Mouse (Mus musculus) layer of hippocampus, adult 18-20 months (tissue): ENCODE results near the gene Cntn3. TPM values are rescaled to one million over a fixed set of nuclear protein-coding genes. Genes with fewer than 3 reads are reported as not detected.

ENCODE experiments used
- DNase-seq, 2 experiments: peaks; one replicate each; pipeline ENCODE4 v3.0.0; 2022; ENCODE audit warnings: low spot score in 2 of 2
- total RNA-seq, 2 experiments: library from RNA; stranded (reverse); gene quantifications; 2 replicates each; pipeline ENCODE4 v1.2.3; 2021

The Cntn3 gene
- total RNA-seq, 2 experiments from 2014 or later = 11.2 to 12.1 TPM

DNA sequence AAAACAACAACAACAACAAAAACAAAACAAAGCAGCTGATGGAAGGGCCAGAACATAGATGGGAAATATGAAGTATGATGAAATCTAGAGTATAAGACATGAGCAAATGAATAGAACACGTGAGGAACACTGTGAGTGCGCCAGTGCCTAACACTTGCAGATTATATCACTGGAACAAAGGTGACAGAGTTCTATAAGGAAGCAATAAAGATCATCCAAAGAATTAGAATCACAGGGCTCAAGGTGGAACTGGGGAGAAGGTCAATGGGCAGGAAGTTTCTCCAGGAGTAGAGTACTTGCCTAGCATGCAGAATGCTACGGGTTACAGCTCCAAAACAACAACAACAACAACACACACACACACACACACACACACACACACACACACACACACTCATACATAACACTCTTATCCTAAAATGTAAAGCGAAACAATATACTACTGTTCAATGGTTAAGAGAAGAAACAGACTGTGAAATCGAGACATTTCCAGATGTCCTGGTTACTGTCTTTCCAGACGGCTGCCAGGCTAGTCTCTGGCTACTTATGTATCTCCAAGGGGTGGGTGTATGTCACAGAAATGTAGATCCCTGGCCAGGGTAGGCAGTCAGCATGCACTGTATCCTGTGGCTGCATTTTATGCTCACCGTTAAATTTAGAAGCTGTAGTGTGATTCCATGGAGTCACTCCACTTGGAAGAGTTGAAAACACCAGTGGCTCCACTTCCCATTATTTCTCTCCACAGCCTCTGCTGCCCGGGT lies 94.4 kb downstream of the Cntn3 start:
- DNase-seq = no peak

DNA sequence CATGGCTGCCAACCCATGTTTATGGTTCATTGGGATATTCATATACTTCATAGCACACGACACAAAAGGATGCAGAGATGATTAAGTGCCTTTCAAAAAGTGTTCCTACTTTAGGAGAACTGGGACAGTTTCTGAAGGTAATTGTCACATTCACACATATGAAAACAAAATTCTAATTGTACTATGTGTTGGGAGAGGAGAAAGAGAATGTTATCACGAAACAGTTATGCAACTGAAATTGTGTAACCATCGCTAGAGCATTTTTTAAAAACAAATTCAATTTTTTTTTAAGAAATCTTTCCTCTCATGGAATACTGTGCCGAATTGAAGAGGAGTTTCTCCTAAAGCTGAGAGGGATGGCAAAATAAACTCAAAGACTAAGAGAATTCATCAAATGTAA lies 134.5 kb downstream of the Cntn3 start:
- no peak for DNase-seq

DNA sequence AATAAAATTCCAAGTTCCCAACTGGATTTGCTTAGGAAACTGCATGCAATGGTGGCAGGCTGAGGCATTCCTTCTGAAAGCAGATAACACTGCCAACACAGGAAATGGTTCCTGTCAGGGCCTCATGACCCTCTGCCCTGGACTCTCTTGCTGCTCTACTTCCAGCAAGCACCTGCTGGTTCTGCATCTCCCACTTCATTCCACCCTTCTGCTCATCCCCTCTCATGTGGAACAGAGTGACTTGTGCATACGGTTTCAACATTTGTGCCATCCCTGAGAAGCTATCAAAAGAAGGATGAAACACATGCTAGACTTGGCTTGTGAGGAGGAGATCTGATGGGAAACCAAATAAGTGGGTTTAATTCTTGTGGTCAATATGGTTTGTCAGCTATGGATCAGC lies 145.4 kb downstream of the Cntn3 start:
- DNase-seq = peak; percentile 7 to 32

DNA sequence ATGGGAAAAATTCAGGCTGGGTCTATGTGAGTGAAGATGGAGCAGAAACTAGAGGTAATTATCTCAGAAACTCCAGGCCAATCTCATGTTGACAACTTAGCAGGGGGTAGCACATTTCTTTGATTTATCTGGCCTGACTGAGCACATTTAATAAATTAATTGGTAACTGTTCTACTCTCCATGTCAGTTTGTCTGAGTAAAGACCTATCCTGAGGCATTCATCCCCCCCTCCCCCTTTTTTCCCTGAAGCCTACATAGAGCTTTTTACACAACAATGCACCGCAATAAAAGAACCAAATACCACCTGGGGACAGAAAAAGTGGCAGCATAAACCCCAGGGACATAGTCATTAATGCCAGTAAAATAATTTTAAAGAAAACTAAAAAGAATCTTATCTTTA lies 151.1 kb downstream of the Cntn3 start:
- DNase-seq = no peak

DNA sequence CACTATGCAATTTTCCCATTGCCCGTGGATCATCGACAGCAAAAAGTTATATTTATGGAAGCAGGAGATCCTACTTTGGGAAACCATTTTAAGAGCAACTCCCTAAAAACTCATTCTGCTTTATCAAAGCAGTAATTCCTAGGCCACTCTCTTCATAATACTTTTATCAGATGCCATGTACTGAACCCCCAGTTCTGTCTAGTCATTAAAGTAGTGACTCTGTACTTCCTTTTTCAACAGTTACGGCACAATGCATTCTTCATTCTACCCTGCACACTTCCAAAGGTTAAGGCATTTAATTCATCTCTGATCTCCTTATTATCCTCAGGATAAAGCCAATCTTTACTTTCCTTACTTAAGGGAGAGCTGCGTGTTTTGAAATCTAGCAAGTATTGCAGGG lies 184.3 kb downstream of the Cntn3 start:
- no peak for DNase-seq

DNA sequence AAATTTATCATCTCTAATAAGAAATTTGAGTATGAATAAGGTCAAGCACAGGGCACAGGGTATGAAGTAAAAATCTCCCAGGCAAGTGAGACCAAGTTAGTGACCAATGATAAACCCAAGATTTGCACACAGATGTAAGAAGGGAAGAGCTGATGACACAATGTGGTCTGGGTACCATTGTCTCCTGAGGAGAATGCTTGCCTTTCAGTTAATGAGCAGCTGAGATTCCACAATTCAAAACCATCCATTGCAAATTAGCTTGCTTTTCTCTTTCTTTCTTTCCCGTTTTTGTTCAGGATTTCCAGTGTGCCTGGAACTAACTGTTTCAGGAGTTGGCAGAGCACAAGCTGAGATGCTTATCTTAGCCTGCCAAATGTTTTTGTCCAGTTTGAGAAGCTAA lies 200.8 kb downstream of the Cntn3 start:
- DNase-seq = no peak

DNA sequence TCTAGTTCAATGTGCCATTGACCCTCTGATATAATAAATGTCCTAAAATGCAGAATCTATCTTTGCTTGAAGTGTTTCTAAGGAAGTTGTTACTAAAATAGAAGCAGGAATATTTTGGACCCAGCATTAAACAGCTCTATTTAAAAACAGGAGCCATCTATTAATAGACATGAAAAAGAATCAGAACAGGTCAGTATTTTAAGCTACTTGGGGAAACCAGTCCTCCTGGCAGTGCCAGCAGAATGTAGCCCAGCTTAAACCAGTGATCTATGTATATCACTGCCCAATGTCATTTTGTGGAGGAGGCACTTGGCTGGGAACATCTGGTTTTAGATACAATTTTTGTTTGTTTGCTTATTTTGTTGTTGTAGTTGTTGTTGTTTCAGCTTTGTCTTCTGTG lies 209.0 kb downstream of the Cntn3 start:
- no peak for DNase-seq

DNA sequence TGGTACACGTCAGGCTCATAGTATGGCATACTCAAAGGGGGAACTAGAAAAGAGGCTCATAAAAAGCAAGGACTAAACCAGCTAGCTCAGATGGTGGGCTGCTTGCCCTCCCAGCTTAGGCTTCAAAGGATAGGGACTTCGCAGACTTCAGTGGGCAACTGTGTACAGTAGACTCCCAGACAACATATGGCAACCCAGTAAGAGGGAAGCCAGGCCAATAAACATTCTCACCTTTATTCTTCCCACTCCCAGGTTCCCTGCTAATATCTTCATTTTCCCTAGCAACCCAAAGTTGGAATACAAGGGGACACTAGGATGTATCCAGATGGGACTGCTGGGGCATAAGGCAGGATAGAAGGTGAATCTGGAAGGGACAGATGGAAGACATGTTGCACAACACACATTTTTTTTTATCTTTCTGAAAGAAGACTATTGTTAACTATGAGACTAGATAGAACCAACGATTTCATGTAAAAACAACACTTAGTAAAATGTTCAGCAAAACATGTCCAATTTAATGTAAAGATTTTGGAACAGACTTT lies 209.5 kb downstream of the Cntn3 start:
- peak; percentile 8 to 73 for DNase-seq

DNA sequence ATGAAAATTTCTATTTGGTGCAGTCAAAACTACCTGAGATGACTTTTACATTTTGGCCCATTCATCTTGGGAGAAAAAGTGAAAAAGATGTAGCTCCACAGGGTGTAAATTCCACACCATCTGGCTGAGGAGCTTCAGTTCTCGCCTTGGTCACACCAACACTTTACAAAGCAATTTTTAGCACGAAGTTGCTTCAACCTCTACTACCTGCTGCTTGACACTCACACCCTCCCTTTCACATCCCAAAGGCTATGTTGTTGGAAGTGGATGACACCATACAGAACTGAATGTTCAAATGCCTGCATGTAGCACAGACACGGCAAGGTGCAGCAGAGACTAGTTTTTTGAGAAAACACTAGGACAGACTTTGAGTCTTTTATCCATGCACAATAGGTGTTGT lies 240.8 kb downstream of the Cntn3 start:
- DNase-seq = no peak

DNA sequence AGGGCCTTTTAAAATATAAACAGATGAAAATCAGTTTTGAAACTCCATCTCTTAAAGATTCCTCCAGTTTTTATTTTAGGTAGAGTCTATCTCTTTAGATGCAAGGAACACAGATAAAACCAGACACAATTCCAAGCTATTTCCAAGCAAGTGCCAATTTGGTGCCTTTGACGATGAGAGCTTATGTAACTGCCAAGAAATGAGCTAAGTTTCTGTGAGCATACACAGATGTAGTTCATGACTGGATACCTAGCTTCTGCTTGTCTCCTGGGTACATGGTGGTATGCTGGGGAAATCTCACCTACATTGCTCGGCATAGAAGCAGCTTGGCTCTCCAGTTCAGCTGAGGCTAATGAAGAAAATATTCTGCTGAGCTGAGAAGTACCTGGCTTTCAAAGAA lies 246.2 kb downstream of the Cntn3 start:
- peak in 1 of 2 experiments; percentile 9 for DNase-seq

DNA sequence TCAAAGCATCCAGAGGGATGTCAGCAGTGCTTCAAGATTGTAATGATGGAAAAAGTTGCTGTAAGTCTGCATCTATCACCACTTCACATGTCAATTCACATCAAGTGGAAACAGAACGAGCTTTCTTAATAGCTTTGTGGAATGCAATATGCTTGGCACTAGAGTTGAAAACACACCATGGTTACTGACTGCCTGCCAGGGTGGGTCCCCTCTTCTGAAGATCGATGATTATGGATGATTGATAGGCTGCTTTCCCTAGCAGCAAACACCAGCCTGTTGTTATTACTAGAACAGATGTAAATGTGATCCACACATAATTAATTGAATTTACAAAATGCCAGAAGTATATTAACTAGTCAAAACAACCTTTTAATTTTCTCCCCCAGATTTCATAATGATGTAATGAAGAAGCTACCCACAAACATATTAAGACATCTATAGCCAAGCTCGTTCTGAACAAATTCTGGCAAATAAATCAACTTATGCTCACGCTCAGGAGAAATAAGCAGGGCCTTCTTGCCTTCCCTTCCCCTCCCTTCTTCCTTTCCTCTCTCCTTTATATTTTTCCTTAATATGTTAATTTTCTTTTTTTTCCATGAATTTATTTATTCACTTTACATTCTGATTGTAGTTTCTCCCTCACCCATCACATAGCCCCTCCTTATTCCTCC lies 250.2 kb downstream of the Cntn3 start:
- DNase-seq = peak in 1 of 2 experiments; percentile 31

DNA sequence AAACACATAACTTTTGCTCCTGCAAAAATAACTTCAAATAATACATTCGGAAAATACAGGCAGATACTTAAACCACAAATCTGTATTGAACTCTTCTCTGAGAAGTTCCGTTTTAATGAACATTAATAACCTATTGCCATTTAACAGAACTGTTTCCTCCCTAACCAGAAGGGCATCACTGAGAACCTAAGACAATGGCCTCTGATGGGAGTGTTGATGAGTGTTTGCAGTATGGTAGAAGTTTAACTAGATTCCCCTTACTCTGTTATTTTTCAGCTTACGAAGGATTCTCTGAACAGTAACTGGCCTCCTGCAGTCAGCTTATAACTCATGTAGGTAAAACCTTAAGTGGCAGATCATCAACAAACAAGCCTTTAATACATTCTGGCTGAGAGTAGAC lies 253.1 kb downstream of the Cntn3 start:
- DNase-seq = no peak

DNA sequence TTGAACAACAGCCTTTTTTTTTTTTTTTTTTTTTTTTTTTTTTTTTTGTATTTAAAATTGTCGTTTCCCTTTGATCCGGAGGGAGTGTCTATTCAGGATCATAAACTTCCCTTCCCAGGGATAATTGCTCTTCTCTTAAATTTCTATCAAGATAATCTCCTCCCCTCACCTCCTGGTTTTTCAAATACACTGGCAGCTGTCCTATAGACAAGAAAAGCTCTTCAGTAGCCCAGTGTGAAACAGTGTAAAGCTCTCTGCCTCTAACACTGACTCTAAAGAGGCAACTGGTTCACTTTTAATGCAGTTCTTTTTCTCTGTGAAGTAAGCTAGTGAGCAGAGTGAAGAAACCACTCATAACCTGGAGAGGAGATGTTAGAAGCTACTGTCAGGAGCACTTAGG lies 290.0 kb downstream of the Cntn3 start:
- DNase-seq = no peak

DNA sequence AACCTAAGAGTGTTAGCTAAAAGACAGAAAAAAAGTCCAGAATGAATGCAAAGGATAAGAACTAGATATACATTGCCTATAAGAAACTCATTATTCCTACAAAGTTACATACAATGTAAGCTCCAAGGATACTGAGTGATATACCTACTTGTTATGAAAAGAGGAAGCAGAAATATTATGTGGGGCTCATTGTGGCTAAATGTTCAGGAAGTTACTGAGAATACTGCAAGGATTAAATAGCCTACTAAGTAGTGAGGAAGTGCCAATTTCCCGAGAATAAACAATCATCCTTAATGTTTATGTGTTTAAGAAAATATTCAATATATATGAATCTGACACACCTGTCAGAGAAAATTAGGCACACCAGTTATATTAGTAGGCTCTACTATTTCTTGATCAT lies 341.9 kb downstream of the Cntn3 start:
- no peak for DNase-seq

DNA sequence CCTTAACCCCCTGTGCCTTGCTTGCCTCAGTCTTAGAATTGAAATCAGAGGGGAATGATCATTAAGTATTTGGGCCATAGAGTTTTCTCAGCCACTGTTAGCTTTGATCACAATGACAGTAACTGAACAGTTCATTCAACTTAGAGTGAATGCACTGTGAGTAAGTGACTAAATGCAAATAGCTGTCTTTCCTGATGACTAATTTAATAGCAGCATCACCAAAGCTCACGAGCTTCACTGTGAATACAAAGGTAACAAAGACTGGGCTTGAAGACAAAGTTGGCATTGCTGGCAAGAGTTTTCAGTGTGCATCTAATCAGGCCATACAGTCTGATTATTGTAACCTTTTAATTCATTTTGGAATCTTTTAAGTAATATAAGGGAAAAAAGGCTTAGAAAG lies 386.6 kb downstream of the Cntn3 start:
- no peak for DNase-seq

DNA sequence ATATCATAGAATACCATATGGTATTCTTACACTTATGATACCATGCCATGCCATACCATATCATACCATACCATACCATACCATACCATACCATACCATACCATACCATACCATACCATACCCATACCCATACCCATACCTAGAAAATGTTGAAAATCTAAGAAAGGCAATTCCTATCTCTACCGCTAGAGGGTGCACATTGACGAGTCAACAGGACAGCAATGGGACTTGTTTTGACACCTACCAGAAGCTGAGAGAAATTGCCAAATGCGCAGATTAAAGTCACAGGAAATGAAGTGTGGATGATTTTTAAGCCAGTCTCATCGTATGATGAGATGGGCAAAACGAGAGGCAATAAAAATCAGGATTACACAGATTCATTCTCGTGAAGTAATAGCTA lies 402.0 kb downstream of the Cntn3 start:
- DNase-seq = peak in 1 of 2 experiments; percentile 48

DNA sequence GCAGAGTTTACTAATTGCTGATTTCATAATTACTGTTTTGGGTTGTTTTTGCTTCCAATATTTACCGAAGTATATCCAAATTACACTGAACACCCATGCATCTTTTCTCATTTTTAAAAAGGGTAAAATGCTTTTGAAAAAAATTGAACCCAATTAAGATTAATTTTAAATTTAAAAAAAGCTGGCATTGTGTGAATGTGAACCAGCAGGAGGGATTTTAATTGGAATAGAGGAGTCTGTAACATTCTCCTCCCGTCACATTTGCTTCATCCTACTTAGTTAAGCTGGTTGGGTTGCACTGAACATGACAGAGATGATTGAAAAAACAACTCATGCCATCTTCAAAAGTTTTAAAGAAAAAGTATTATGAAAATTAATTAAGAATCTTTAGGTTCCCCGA lies 411.7 kb downstream of the Cntn3 start:
- DNase-seq = no peak

DNA sequence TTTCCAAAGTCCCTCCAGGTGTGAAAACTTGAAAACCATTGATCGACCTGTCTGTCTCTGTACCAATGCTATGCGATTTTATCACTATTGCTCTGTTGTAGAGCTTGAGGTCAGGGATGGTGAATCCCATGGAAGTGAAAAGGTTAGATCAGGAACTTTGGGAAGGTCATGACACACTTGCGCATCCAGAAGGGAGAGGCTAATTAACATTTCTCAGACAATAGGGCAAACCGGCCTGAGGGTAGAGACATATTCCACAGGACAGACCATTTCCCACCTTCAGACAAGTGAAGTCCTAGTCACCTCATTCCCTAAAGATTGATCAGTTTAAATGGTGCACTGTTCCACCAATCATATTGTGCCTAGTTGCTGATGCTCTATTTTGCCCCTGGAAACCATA lies 451.2 kb downstream of the Cntn3 start:
- no peak for DNase-seq

DNA sequence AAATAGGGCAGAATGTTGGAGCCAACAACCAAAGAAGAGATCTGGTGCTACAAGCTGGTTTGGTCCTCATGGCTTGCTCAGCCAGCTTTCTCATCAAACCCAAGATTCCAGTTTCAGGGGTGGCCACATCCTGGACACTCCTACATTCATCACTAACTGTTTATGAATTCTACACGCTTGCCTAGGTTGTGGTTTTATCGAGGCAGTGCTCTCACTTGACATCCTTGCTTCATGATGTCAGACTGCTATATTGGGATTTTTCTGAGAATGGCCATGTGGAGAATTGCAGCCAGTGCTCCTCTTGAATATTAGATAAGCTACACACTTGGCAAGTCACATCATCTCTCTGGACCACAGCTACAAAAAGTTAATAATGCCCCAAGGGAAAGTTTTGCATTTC lies 452.9 kb downstream of the Cntn3 start:
- DNase-seq = no peak

DNA sequence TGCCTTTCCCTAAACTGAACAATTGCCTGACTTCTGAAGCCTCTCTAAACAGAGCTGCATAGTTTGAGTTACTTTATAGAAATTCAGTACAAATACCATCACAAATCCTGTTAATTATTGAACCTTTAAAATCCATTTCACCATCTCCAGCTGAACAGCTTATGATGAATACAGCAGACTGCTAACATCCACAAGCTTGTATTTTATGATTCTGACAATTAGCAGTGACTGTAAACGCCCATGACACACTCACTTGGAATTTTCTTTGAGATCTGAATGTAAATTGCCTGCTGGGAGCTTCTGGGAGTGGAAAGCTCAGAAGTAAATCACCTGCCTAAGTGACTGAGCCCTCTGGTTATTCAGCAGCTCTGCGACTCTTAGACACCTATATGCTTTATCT lies 459.3 kb downstream of the Cntn3 start:
- no peak for DNase-seq
